Mouse (Mus musculus) left cerebral cortex, postnatal 36 days (tissue): ENCODE measurements around the gene Fam214b. TPM values are rescaled to one million over a fixed set of nuclear protein-coding genes. Genes with fewer than 3 reads are reported as not detected.
"Not testable (repeated sequence)": the region's sequence is repeated elsewhere in the genome, so short reads cannot be mapped to it uniquely, and the experiment has no call there.

Source experiments
- DNase-seq, 2 experiments: peaks; one replicate each; pipeline ENCODE4 v3.0.0; 2021 to 2022; ENCODE audit warnings: low spot score in 2 of 2, mixed read lengths in 1 of 2
- intact Hi-C: fragments of 180-260 bp; cut with DNase I; formaldehyde crosslinking; loops from one replicate; pipeline ENCODE4 v1.15.1; 2025
- total RNA-seq, 2 experiments: library from RNA; stranded (reverse); gene quantifications; 2 replicates each; pipeline ENCODE4 v1.2.3; 2021

Gene Fam214b
- total RNA-seq, 2 experiments from 2014 or later = 34.8 to 43.0 TPM

- DNase-seq = no peak
- intact Hi-C loops = no loop called here
Observed at GRCm38 (mm10) chr4:43020876-43021275, 25.1 kb downstream of the Fam214b start.

DNA sequence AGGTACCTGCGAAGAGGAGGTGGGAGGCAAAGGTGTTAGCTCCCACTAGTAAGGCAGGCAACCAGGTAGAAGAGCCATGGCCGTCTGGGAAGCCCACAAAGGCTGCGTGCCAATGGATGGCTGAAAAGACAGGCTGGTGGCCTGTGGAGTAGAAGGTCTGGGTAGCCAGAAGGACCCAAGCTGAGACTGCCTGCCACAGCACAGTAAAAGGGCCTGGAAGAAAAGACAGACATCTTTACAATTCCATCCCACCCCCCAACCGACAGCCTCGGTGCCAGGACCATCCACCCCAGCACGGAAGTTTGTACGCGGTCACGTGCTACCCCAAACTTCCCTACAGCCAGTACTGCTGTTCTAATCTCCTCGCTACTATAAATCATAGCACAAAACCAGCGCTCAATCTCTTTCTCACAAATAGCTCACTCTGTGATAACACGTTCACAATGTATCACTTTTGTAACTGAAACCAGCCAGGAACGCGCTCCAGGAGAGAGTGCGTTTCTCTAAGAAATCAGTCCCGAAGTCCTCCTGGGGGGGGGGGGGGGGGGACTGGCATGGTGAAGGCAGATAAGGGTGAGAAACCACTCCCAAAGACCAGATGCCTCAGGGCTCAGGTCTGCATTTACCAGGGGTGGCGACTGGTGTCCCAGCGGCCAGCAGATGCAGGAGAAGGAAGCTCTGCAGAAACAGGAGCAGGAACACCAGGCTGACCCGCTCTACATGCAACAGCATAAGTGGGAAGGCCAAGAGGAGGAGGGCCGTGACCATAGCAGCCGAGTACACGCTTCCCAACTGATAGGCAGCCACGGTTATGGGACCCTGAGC lies 26.2 kb downstream of the Fam214b start:
- DNase-seq = no peak
- intact Hi-C loops = no loop called here

GRCm38 (mm10) chr4:43019176-43019575 lies 26.8 kb downstream of the Fam214b start:
- DNase-seq = no peak
- intact Hi-C loops = no loop called here

GRCm38 (mm10) chr4:43018156-43018555 lies 27.9 kb downstream of the Fam214b start:
- DNase-seq = no peak
- intact Hi-C loops = no loop called here

DNA sequence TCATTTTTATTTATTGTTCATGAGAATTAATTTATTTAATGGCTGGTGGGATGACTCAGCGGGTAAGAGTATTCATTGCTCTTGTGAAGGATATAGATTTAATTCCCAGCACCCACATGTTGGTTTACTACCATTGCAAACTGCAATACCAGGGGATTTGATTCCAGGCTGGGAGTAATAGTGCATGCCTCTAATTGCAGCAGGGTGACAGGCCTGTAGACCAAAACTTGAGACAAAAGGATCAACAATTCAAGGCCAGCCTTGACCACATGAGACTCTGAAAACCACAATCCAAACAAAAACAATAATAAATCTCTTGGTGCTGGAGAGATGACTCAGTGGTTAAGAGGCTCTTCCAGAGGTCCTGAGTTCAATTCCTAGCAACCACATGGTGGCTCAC lies 33.9 kb downstream of the Fam214b start:
- DNase-seq = no peak

GRCm38 (mm10) chr4:43010161-43011038 lies 35.6 kb downstream of the Fam214b start, which contains the start of gene Fancg:
Gene Fancg (minus strand): TSS chr4:43010506.
- intact Hi-C loops = no loop called here
- DNase-seq = peak; percentile 85 to 86

More for the DNA sequence above, 33.9 kb downstream of the Fam214b start:
- intact Hi-C loops = no loop called here

DNA sequence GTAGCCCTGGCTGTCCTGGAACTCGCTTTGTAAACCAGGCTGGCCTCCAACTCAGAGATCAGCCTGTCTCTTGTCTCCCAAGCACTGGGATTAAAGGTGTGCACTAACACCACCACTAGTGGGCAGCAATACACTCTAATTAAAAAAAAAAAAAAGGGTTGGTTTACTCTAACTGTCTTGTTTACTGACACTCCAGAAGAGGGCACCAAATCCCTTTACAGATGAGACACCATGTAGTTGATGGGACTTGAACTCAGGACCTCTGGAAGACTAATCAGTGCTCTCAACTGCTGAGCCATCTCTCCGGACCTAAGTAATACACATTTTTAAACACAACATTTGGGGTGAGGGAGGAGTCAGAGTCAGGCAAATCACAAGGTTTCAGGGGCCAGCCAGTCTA lies 40.3 kb downstream of the Fam214b start:
- no peak for DNase-seq
- intact Hi-C loops = no loop called here

GRCm38 (mm10) chr4:43004951-43005350 lies 41.1 kb downstream of the Fam214b start:
- intact Hi-C loops = no loop called here
- DNase-seq = no peak

DNA sequence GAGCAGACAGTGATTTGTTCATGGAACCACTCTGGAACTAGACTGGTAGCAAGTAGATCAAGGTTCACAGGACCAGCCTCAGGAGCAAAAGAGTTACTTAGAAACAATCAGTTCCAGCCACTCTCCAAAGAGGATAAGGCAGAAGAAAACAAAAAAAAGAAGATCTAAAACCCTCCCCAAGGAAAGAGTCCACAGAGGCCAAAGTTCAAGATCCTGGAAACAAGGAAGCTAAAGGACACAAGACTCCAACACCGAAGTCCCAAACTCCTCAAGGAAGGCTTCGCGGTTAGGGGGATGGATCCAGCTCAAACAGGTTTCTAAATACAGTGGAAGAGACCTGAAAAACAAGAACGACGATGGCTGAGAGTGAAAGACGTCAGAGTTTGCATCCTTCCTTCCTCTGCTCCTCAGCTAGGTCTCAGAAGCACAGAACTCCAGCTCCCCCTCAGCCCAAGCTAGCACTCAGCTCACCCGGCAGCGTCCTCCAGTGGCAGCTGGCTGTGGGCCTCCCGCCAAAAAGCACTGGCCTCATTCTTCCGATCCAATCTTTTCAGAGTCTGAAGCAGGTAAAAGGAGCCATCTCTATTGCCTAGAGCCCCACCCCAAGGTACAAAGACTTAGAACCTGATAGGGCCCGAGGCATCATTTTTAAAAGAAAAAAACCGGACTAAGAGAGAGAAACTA lies 43.1 kb downstream of the Fam214b start:
- intact Hi-C loops = no loop called here
- no peak for DNase-seq

- intact Hi-C loops = no loop called here
- no peak for DNase-seq
Observed at GRCm38 (mm10) chr4:43001272-43001671, 44.7 kb downstream of the Fam214b start.

DNA sequence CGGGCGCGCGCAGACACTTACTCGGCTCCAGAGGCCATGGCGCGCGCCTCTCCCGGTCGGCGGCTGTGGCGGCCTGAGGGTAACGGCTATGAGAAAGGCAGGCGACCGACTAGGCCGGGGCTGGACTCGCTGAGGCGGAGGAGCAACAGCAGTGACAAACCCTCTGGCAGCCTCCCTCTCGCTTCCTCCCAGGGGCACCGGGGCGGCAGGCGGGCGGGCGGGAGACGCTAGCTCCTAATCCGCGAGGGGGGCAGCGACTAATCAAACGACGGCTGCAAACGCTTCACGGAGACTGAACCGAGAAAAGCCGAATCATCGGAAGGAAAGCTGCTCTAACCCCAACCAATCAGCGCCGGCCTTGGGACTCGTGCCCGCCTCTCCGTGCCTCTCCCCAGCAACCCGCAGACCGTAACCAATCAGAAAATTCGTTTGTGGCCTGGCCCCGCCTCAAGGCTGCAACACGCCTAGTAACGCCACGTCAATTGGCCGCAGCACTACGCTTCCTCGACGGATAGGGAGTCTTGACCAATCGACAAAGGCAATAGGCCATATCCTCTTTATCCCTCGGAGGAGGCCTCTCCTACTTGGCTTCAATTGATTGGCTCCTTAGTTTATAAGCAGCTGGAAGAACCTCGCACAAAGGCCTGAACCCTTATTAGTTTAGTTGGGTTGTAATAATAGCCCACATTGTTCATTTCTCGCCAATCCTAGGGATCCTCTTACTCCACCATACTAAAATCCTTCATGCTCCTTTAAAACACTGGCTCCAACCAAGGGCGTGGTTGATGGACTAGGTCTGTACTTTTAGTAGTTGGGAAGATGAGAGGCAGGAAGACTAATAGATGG lies 45.7 kb downstream of the Fam214b start, which contains the start of gene Vcp:
Gene Vcp (minus strand): TSS at position 367 of the 846 bp plus-strand sequence.
- intact Hi-C loops = not testable (repeated sequence)
- DNase-seq = peak; percentile 99

DNA sequence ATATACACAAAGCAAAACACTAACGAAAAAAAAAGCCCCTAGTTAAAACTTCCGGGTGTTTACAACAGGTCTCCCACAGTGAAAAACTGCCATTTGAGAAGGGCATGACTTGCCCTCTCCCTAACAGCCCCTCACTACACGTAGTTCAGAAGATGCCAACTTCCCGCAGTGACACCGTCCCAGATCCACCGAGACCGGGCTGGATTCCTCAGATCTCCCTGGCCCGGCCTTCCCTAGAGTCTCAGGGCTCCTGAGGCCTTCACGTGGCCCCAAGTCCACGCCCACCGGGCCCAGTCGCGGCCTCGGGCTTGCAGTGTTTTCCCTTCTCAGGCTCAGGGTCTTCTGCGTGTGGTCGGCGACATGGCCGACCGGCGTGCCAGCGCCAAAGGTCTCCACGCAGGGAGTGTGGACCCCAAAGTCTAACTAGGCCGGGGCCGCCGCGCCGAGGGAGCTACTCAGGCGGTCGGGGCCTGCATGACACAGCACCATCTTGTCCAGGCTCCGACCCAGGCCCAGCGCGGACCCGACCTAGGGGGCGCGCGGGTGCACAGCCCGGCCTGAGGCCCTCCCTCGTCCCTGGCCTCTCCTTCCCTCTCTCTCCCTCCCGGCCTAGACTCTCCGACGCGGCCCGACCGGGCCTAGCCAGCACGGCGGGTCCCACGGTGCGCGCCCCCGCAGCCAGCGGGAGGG lies 46.4 kb downstream of the Fam214b start:
- intact Hi-C loops = no loop called here

DNA sequence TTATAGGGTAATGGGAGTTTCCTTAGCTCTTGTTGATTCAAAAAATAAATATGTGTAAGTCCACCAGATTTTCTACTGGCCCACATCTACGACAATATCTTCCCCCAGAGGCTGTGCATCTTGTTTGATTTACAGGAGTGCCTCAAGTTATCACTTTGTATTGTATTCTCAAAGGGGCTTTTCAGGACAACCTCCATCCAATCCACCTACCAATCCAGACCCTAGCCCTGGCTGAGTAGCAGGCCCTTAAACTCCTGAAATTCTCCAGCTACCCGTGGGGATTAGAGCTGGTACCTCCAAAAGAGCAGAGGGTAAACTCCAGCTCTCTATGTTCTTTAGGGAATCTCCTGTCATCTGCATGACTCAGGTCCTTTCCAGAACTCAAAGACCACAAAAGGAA lies 48.0 kb downstream of the Fam214b start:
- intact Hi-C loops = no loop called here
- DNase-seq = no peak

More for the DNA sequence above, 46.4 kb downstream of the Fam214b start:
- peak; percentile 72 to 73 for DNase-seq

GRCm38 (mm10) chr4:42988296-42988695 lies 57.7 kb downstream of the Fam214b start:
- intact Hi-C loops = no loop called here
- DNase-seq = no peak

Other genes starting within 250 kb of the Fam214b start
- gene Fam205a1, start 192.3 kb downstream of the Fam214b start, total RNA-seq = under 1 TPM; 0.20 to 0.22 TPM
- gene Gm12394, start 189.4 kb downstream of the Fam214b start, total RNA-seq = 1 to 10 TPM; 2.6 TPM
- gene Fam205c, start 172.0 kb downstream of the Fam214b start, total RNA-seq = 1 to 10 TPM; 1.2 to 2.0 TPM
- 100 to 1,000 TPM; 333 to 352 TPM for gene Phf24, start 129.6 kb downstream of the Fam214b start, total RNA-seq
- gene Dnajb5, start 96.4 kb downstream of the Fam214b start, total RNA-seq = 100 to 1,000 TPM; 197 to 202 TPM
- gene 1700022I11Rik, start 76.6 kb downstream of the Fam214b start, total RNA-seq = not detected
- gene Vcp, start 45.7 kb downstream of the Fam214b start, total RNA-seq = 100 to 1,000 TPM; 181 to 194 TPM
- 10 to 100 TPM in 1 of 2 experiments, 1 to 10 TPM in 1; 8.5 to 12.5 TPM for gene Fancg, start 35.7 kb downstream of the Fam214b start, total RNA-seq
- 10 to 100 TPM; 30.4 to 37.5 TPM for gene Pigo, start 20.4 kb downstream of the Fam214b start, total RNA-seq
- 100 to 1,000 TPM; 107 to 121 TPM for gene Stoml2, start 14.5 kb downstream of the Fam214b start, total RNA-seq
- 10 to 100 TPM; 50.5 to 71.9 TPM for gene Unc13b, start 12.7 kb upstream of the Fam214b start, total RNA-seq
- under 1 TPM in 1 of 2 experiments, not detected in 1; 0.20 TPM for gene Atp8b5, start 220.9 kb upstream of the Fam214b start, total RNA-seq